Mouse (Mus musculus) kidney, embryonic 16.5 days (tissue): ENCODE data around the gene Mzf1. TPM values are rescaled to one million over a fixed set of nuclear protein-coding genes. Genes with fewer than 3 reads are reported as not detected.

ENCODE experiments used
- ATAC-seq: fragments of 200-750 bp; cut with Nextera tagmentation; 2 replicates; pipeline ENCODE4 v1.8.0; 2017; ENCODE audit warnings: moderate TSS enrichment; ENCODE audit not compliant: low FRiP score, low TSS enrichment
- H3K27ac ChIP-seq: fragments of 300-500 bp; sonication (generic); 2 replicates; pipeline ENCODE4 v1.5.1; 2014; ENCODE audit warnings: low read length
- H3K27me3 ChIP-seq: fragments of 300-500 bp; sonication (generic); 2 replicates; pipeline ENCODE4 v1.6.1; 2014; ENCODE audit warnings: low read length, control low read depth, mixed read lengths; ENCODE audit not compliant: insufficient read depth
- H3K36me3 ChIP-seq: fragments of 300-500 bp; sonication (generic); 2 replicates; pipeline ENCODE4 v1.6.1; 2014; ENCODE audit warnings: low read length, control low read depth, mixed read lengths; ENCODE audit not compliant: insufficient read depth
- H3K4me1 ChIP-seq: fragments of 300-500 bp; sonication (generic); 2 replicates; pipeline ENCODE4 v1.6.1; 2014; ENCODE audit warnings: low read length, control low read depth, mixed read lengths; ENCODE audit not compliant: insufficient read depth
- H3K4me2 ChIP-seq: fragments of 300-500 bp; sonication (generic); replicated peaks from 2 replicates; pipeline ENCODE4 v1.6.1; 2014; ENCODE audit warnings: low read depth, low read length
- H3K4me3 ChIP-seq: fragments of 300-500 bp; sonication (generic); 2 replicates; pipeline ENCODE4 v1.5.1; 2014; ENCODE audit warnings: mild to moderate bottlenecking, low read length
- H3K9ac ChIP-seq: fragments of 300-500 bp; sonication (generic); replicated peaks from 2 replicates; pipeline ENCODE4 v1.6.1; 2014; ENCODE audit warnings: low read length
- H3K9me3 ChIP-seq: fragments of 300-500 bp; sonication (generic); 2 replicates; pipeline ENCODE4 v1.6.1; 2016; ENCODE audit warnings: low read length, control low read depth
- WGBS: fragments of 180-500 bp; shearing (Covaris S2); extraction: QIAGEN DNeasy Blood & Tissue Kit; methylation state at CpG from one replicate; pipeline ENCODE4 v1.1.7; 2014; 5-methylcytosine and 5-hydroxymethylcytosine counted together
- polyA plus RNA-seq: library from polyadenylated mRNA; unstranded; fragments of >200 nt; fragmentation: Nextera tagmentation; extraction: Ambion mirVana; gene quantifications from 2 replicates; pipeline ENCODE4 v1.2.1, GENCODE M21; 2015

Mzf1 gene
- polyA plus RNA-seq, 1 experiment from 2014 or later = 3.8 TPM

GRCm38 (mm10) chr7:13007341-13008092 is 47.0 kb downstream of the Mzf1 start:
- Histone ChIP-seq H3K9me3 (no peaks in the 10 kb centered on the region), H3K4me3 (peak overlapping the region; percentile 27), H3K4me1 (peaks cover 31% of the 10 kb centered on the region), H3K9ac (peak overlapping the region; percentile 94), H3K27ac (no peak overlapping the region), H3K36me3 (peaks cover 28% of the 10 kb centered on the region), H3K27me3 (no peaks in the 10 kb centered on the region), H3K4me2 (peak overlapping the region; percentile 41)
- no peak for ATAC-seq
- 38% methylated on average over 53 of the region's 57 CpGs for WGBS

- no peaks in the 10 kb centered on the region for H3K27me3 ChIP-seq
- peaks cover 28% of the 10 kb centered on the region for H3K36me3 ChIP-seq
- H3K4me1 ChIP-seq = peaks cover 31% of the 10 kb centered on the region
- H3K4me2 ChIP-seq = no peak overlapping the region; the same call in 1 of the 2 replicates
- H3K9ac ChIP-seq = no peak overlapping the region
- WGBS = 85% methylated on average over 10 of the region's 10 CpGs
- no peak for ATAC-seq
- no peaks in the 10 kb centered on the region for H3K9me3 ChIP-seq
- H3K4me3 ChIP-seq = no peak overlapping the region
- 0 out of 2 replicates have a peak overlapping the region, but pooled peaks have one; percentile 0 for H3K27ac ChIP-seq
Measured at GRCm38 (mm10) chr7:13006531-13006930, 48.0 kb downstream of the Mzf1 start.

- Histone ChIP-seq H3K36me3 (peaks cover 28% of the 10 kb centered on the region), H3K9me3 (no peaks in the 10 kb centered on the region), H3K4me2 (no peak overlapping the region), H3K27me3 (no peaks in the 10 kb centered on the region), H3K27ac (no peak overlapping the region), H3K9ac (no peak overlapping the region), H3K4me1 (peaks cover 31% of the 10 kb centered on the region), H3K4me3 (no peak overlapping the region)
- 91% methylated on average over 17 of the region's 17 CpGs for WGBS
- no peak for ATAC-seq
Measured at GRCm38 (mm10) chr7:13006011-13006410, 48.6 kb downstream of the Mzf1 start.

- ATAC-seq = no peak
- 83% methylated on average over 5 of the region's 5 CpGs for WGBS
Measured at GRCm38 (mm10) chr7:13003380-13003779, 51.2 kb downstream of the Mzf1 start.

GRCm38 (mm10) chr7:13001584-13001983 is 53.0 kb downstream of the Mzf1 start:
- 79% methylated on average over 1 of the region's 1 CpGs for WGBS
- Histone ChIP-seq H3K9ac (no peak overlapping the region), H3K4me2 (no peak overlapping the region), H3K27me3 (no peaks in the 10 kb centered on the region), H3K36me3 (peaks cover 16% of the 10 kb centered on the region), H3K27ac (no peak overlapping the region), H3K4me3 (no peak overlapping the region), H3K9me3 (no peaks in the 10 kb centered on the region), H3K4me1 (0 out of 2 replicates have a peak, but pooled peaks cover under 1% of the 10 kb centered on the region)
- ATAC-seq = no peak

More at GRCm38 (mm10) chr7:13003380-13003779, 51.2 kb downstream of the Mzf1 start:
- Histone ChIP-seq H3K27ac (no peak overlapping the region), H3K4me2 (no peak overlapping the region), H3K4me1 (peaks cover 18% of the 10 kb centered on the region), H3K27me3 (no peaks in the 10 kb centered on the region), H3K9ac (no peak overlapping the region), H3K4me3 (no peak overlapping the region), H3K36me3 (peaks cover 28% of the 10 kb centered on the region), H3K9me3 (no peaks in the 10 kb centered on the region)

GRCm38 (mm10) chr7:12998851-12999250 is 55.7 kb downstream of the Mzf1 start, which contains the start of gene Trim28:
Gene Trim28 (plus strand): TSS chr7:12999114.
- H3K36me3 ChIP-seq = no peaks in the 10 kb centered on the region
- no peak within 1 kb of the TSS for H3K27ac ChIP-seq
- H3K4me3 ChIP-seq = no peak within 1 kb of the TSS
- H3K27me3 ChIP-seq = no peaks in the 10 kb centered on the region
- H3K9me3 ChIP-seq = no peaks in the 10 kb centered on the region
- no peaks in the 10 kb centered on the region for H3K4me1 ChIP-seq
- ATAC-seq = no peak
- H3K9ac ChIP-seq = no peak within 1 kb of the TSS
- WGBS = 74% methylated on average over 3 of the region's 3 CpGs
- H3K4me2 ChIP-seq = no peak within 1 kb of the TSS

GRCm38 (mm10) chr7:12998053-12998452 is 56.5 kb downstream of the Mzf1 start, which contains the start of gene Slc27a5:
Gene Slc27a5 (minus strand): TSS chr7:12998192.
- no peak within 1 kb of the TSS for H3K27ac ChIP-seq
- no peak within 1 kb of the TSS for H3K9ac ChIP-seq
- H3K9me3 ChIP-seq = no peaks in the 10 kb centered on the region
- no peaks in the 10 kb centered on the region for H3K36me3 ChIP-seq
- H3K27me3 ChIP-seq = no peaks in the 10 kb centered on the region
- H3K4me2 ChIP-seq = no peak within 1 kb of the TSS
- H3K4me1 ChIP-seq = no peaks in the 10 kb centered on the region
- H3K4me3 ChIP-seq = no peak within 1 kb of the TSS
- WGBS = 69% methylated on average over 5 of the region's 5 CpGs
- no peak for ATAC-seq

GRCm38 (mm10) chr7:12997230-12997629 is 57.3 kb downstream of the Mzf1 start:
- Histone ChIP-seq H3K4me2 (no peak overlapping the region), H3K4me1 (no peaks in the 10 kb centered on the region), H3K27me3 (no peaks in the 10 kb centered on the region), H3K36me3 (no peaks in the 10 kb centered on the region), H3K27ac (no peak overlapping the region), H3K9ac (no peak overlapping the region), H3K4me3 (no peak overlapping the region), H3K9me3 (no peaks in the 10 kb centered on the region)
- no peak for ATAC-seq
- 69% methylated on average over 5 of the region's 5 CpGs for WGBS

- no peak for ATAC-seq
- no peaks in the 10 kb centered on the region for H3K4me1 ChIP-seq
- H3K27ac ChIP-seq = no peak overlapping the region
- no peak overlapping the region for H3K4me2 ChIP-seq
- no peaks in the 10 kb centered on the region for H3K36me3 ChIP-seq
- no peaks in the 10 kb centered on the region for H3K9me3 ChIP-seq
- no peaks in the 10 kb centered on the region for H3K27me3 ChIP-seq
- H3K4me3 ChIP-seq = no peak overlapping the region
- no peak overlapping the region for H3K9ac ChIP-seq
Measured at GRCm38 (mm10) chr7:12995862-12996261, 58.7 kb downstream of the Mzf1 start.

GRCm38 (mm10) chr7:12993148-12993547 is 61.4 kb downstream of the Mzf1 start:
- no peak overlapping the region for H3K4me3 ChIP-seq
- H3K9me3 ChIP-seq = no peaks in the 10 kb centered on the region
- no peak overlapping the region for H3K4me2 ChIP-seq
- no peak for ATAC-seq
- no peaks in the 10 kb centered on the region for H3K4me1 ChIP-seq
- H3K27me3 ChIP-seq = no peaks in the 10 kb centered on the region
- H3K27ac ChIP-seq = no peak overlapping the region
- H3K9ac ChIP-seq = no peak overlapping the region
- no peaks in the 10 kb centered on the region for H3K36me3 ChIP-seq
- WGBS = 87% methylated on average over 10 of the region's 10 CpGs
